Mouse (Mus musculus): Measurements from ENCODE around the gene Crebrf. TPM values are rescaled to one million over a fixed set of nuclear protein-coding genes. Genes with fewer than 3 reads are reported as not detected.
A peak's percentile ranks its signal among the peaks of the same experiment; 100 is the strongest.

Gene Crebrf
- polyA plus RNA-seq (2014; fragmentation: Nextera tagmentation; extraction: Ambion mirVana) = 6.8 and 8.3 TPM in 2 replicates

- Histone ChIP-seq H3K36me3 (ENCODE audit: control insufficient read depth, insufficient read depth, low read length) (no peaks in the 10 kb centered on the region), H3K4me1 (ENCODE audit: control insufficient read depth in 2 of 2, insufficient read depth in 2 of 2, low read length in 2 of 2) (peaks cover 5 to 7% of the 10 kb centered on the region in 2 experiments; a peak in 3 of 4 replicates), H3K9me3 (ENCODE audit: control insufficient read depth, low read length) (no peaks in the 10 kb centered on the region), H3K27me3 (ENCODE audit: control insufficient read depth, insufficient read depth, low read length) (no peaks in the 10 kb centered on the region), H3K4me3 (ENCODE audit: control insufficient read depth in 1 of 2, insufficient read depth in 1 of 2, low read depth in 1 of 2, low read length in 2 of 2) (peak within 1 kb of the TSS; percentile 77 to 83), H3K4me2 (ENCODE audit: low read length) (peak within 1 kb of the TSS; percentile 80), H3K27ac (replicated peaks in 1 of 2; ENCODE audit: control insufficient read depth in 1 of 2, insufficient read depth in 1 of 2, low read depth in 2 of 2, low read length in 2 of 2) (peak within 1 kb of the TSS; percentile 78 to 90), H3K9ac (ENCODE audit: low read length) (peak within 1 kb of the TSS; percentile 81)
- peak; percentile 81 for ATAC-seq (ENCODE audit: insufficient number of reproducible peaks, insufficient read depth, low FRiP score, low read depth)
- under 1% methylated on average over 41 of the region's 41 CpGs for WGBS
Measured at GRCm38 (mm10) chr17:26715271-26715758, at the start of gene Crebrf. Crebrf (plus strand) TSS chr17:26715650.

GRCm38 (mm10) chr17:26671268-26671667 is 44.2 kb upstream of the Crebrf start:
- ATAC-seq (ENCODE audit: insufficient number of reproducible peaks, insufficient read depth, low FRiP score, low read depth) = no peak
- Histone ChIP-seq H3K4me1 (ENCODE audit: control insufficient read depth in 2 of 2, insufficient read depth in 2 of 2, low read length in 2 of 2) (peaks cover 0 to 6% of the 10 kb centered on the region in 2 experiments; a peak in 1 of 4 replicates), H3K4me3 (ENCODE audit: control insufficient read depth in 1 of 2, insufficient read depth in 1 of 2, low read depth in 1 of 2, low read length in 2 of 2) (no peak overlapping the region), H3K27me3 (ENCODE audit: control insufficient read depth, insufficient read depth, low read length) (no peaks in the 10 kb centered on the region), H3K36me3 (ENCODE audit: control insufficient read depth, insufficient read depth, low read length) (no peaks in the 10 kb centered on the region), H3K9me3 (ENCODE audit: control insufficient read depth, low read length) (no peaks in the 10 kb centered on the region), H3K4me2 (ENCODE audit: low read length) (no peak overlapping the region), H3K27ac (replicated peaks in 1 of 2; ENCODE audit: control insufficient read depth in 1 of 2, insufficient read depth in 1 of 2, low read depth in 2 of 2, low read length in 2 of 2) (no peak overlapping the region), H3K9ac (ENCODE audit: low read length) (no peak overlapping the region)
- 40% methylated on average over 4 of the region's 4 CpGs for WGBS

GRCm38 (mm10) chr17:26675845-26676244 is 39.6 kb upstream of the Crebrf start:
- H3K27ac ChIP-seq (replicated peaks in 1 of 2; ENCODE audit: control insufficient read depth in 1 of 2, insufficient read depth in 1 of 2, low read depth in 2 of 2, low read length in 2 of 2) = peak overlapping the region in 1 of 2 experiments; percentile 91; a peak in 2 of 4 replicates
- H3K9me3 ChIP-seq (ENCODE audit: control insufficient read depth, low read length) = no peaks in the 10 kb centered on the region
- 24% methylated on average over 7 of the region's 7 CpGs for WGBS

GRCm38 (mm10) chr17:26676252-26676615 is 39.2 kb upstream of the Crebrf start:
- no peaks in the 10 kb centered on the region; the same call in 1 of the 2 replicates for H3K9me3 ChIP-seq (ENCODE audit: control insufficient read depth, low read length)
- H3K4me3 ChIP-seq (ENCODE audit: control insufficient read depth in 1 of 2, insufficient read depth in 1 of 2, low read depth in 1 of 2, low read length in 2 of 2) = peak overlapping the region; percentile 71 to 83
- peaks cover 4 to 25% of the 10 kb centered on the region in 2 experiments; a peak in 3 of 4 replicates for H3K4me1 ChIP-seq (ENCODE audit: control insufficient read depth in 2 of 2, insufficient read depth in 2 of 2, low read length in 2 of 2)
- no peaks in the 10 kb centered on the region for H3K27me3 ChIP-seq (ENCODE audit: control insufficient read depth, insufficient read depth, low read length)
- peak overlapping the region; percentile 80 to 91 for H3K27ac ChIP-seq (replicated peaks in 1 of 2; ENCODE audit: control insufficient read depth in 1 of 2, insufficient read depth in 1 of 2, low read depth in 2 of 2, low read length in 2 of 2)
- peak; percentile 90 for ATAC-seq (ENCODE audit: insufficient number of reproducible peaks, insufficient read depth, low FRiP score, low read depth)
- WGBS = under 1% methylated on average over 30 of the region's 30 CpGs
- peak overlapping the region; percentile 85 for H3K9ac ChIP-seq (ENCODE audit: low read length)
- H3K36me3 ChIP-seq (ENCODE audit: control insufficient read depth, insufficient read depth, low read length) = peaks cover 7% of the 10 kb centered on the region; the same call in 1 of the 2 replicates
- H3K4me2 ChIP-seq (ENCODE audit: low read length) = peak overlapping the region; percentile 82

More at GRCm38 (mm10) chr17:26675845-26676244, 39.6 kb upstream of the Crebrf start:
- no peak for ATAC-seq (ENCODE audit: insufficient number of reproducible peaks, insufficient read depth, low FRiP score, low read depth)
- H3K27me3 ChIP-seq (ENCODE audit: control insufficient read depth, insufficient read depth, low read length) = no peaks in the 10 kb centered on the region
- H3K36me3 ChIP-seq (ENCODE audit: control insufficient read depth, insufficient read depth, low read length) = 0 out of 2 replicates have a peak, but pooled peaks cover 4% of the 10 kb centered on the region
- H3K4me2 ChIP-seq (ENCODE audit: low read length) = peak overlapping the region; percentile 82
- H3K9ac ChIP-seq (ENCODE audit: low read length) = peak overlapping the region; percentile 85
- peak overlapping the region; percentile 71 to 83 for H3K4me3 ChIP-seq (ENCODE audit: control insufficient read depth in 1 of 2, insufficient read depth in 1 of 2, low read depth in 1 of 2, low read length in 2 of 2)
- H3K4me1 ChIP-seq (ENCODE audit: control insufficient read depth in 2 of 2, insufficient read depth in 2 of 2, low read length in 2 of 2) = peaks cover 4 to 25% of the 10 kb centered on the region in 2 experiments; a peak in 3 of 4 replicates

GRCm38 (mm10) chr17:26676616-26677376 is 38.7 kb upstream of the Crebrf start:
- 1% methylated on average over 26 of the region's 26 CpGs for WGBS
- Histone ChIP-seq H3K4me1 (ENCODE audit: control insufficient read depth in 2 of 2, insufficient read depth in 2 of 2, low read length in 2 of 2) (peaks cover 4 to 25% of the 10 kb centered on the region in 2 experiments; a peak in 3 of 4 replicates), H3K4me2 (ENCODE audit: low read length) (peak overlapping the region; percentile 82), H3K9ac (ENCODE audit: low read length) (peak overlapping the region; percentile 85), H3K36me3 (ENCODE audit: control insufficient read depth, insufficient read depth, low read length) (peaks cover 9% of the 10 kb centered on the region; the same call in 1 of the 2 replicates), H3K4me3 (ENCODE audit: control insufficient read depth in 1 of 2, insufficient read depth in 1 of 2, low read depth in 1 of 2, low read length in 2 of 2) (peak overlapping the region; percentile 71 to 83), H3K9me3 (ENCODE audit: control insufficient read depth, low read length) (peaks cover 2% of the 10 kb centered on the region; the same call in 1 of the 2 replicates), H3K27ac (replicated peaks in 1 of 2; ENCODE audit: control insufficient read depth in 1 of 2, insufficient read depth in 1 of 2, low read depth in 2 of 2, low read length in 2 of 2) (peak overlapping the region; percentile 80 to 91), H3K27me3 (ENCODE audit: control insufficient read depth, insufficient read depth, low read length) (no peaks in the 10 kb centered on the region)
- ATAC-seq (ENCODE audit: insufficient number of reproducible peaks, insufficient read depth, low FRiP score, low read depth) = peak; percentile 87

- 66% methylated on average over 7 of the region's 7 CpGs for WGBS
- Histone ChIP-seq H3K27me3 (ENCODE audit: control insufficient read depth, insufficient read depth, low read length) (no peaks in the 10 kb centered on the region), H3K27ac (replicated peaks in 1 of 2; ENCODE audit: control insufficient read depth in 1 of 2, insufficient read depth in 1 of 2, low read depth in 2 of 2, low read length in 2 of 2) (peak overlapping the region; percentile 22 to 24; a peak in 2 of 4 replicates), H3K9ac (ENCODE audit: low read length) (peak overlapping the region; percentile 2; the same call in 1 of the 2 replicates), H3K4me3 (ENCODE audit: control insufficient read depth in 1 of 2, insufficient read depth in 1 of 2, low read depth in 1 of 2, low read length in 2 of 2) (peak overlapping the region in 1 of 2 experiments; percentile 5; a peak in 1 of 4 replicates), H3K4me1 (ENCODE audit: control insufficient read depth in 2 of 2, insufficient read depth in 2 of 2, low read length in 2 of 2) (peaks cover 4 to 25% of the 10 kb centered on the region in 2 experiments; a peak in 3 of 4 replicates), H3K4me2 (ENCODE audit: low read length) (peak overlapping the region; percentile 82), H3K36me3 (ENCODE audit: control insufficient read depth, insufficient read depth, low read length) (peaks cover 16% of the 10 kb centered on the region), H3K9me3 (ENCODE audit: control insufficient read depth, low read length) (peaks cover 2% of the 10 kb centered on the region; the same call in 1 of the 2 replicates)
- ATAC-seq (ENCODE audit: insufficient number of reproducible peaks, insufficient read depth, low FRiP score, low read depth) = no peak
Measured at GRCm38 (mm10) chr17:26677711-26678637, 37.5 kb upstream of the Crebrf start.

GRCm38 (mm10) chr17:26681276-26681675 is 34.2 kb upstream of the Crebrf start:
- H3K4me3 ChIP-seq (ENCODE audit: control insufficient read depth in 1 of 2, insufficient read depth in 1 of 2, low read depth in 1 of 2, low read length in 2 of 2) = no peak overlapping the region
- no peak overlapping the region for H3K27ac ChIP-seq (replicated peaks in 1 of 2; ENCODE audit: control insufficient read depth in 1 of 2, insufficient read depth in 1 of 2, low read depth in 2 of 2, low read length in 2 of 2)
- H3K9ac ChIP-seq (ENCODE audit: low read length) = no peak overlapping the region
- WGBS = 90% methylated on average over 6 of the region's 6 CpGs
- peaks cover 2% of the 10 kb centered on the region; the same call in 1 of the 2 replicates for H3K9me3 ChIP-seq (ENCODE audit: control insufficient read depth, low read length)
- no peaks in the 10 kb centered on the region for H3K27me3 ChIP-seq (ENCODE audit: control insufficient read depth, insufficient read depth, low read length)
- peaks cover 40% of the 10 kb centered on the region for H3K36me3 ChIP-seq (ENCODE audit: control insufficient read depth, insufficient read depth, low read length)
- H3K4me2 ChIP-seq (ENCODE audit: low read length) = no peak overlapping the region
- no peak for ATAC-seq (ENCODE audit: insufficient number of reproducible peaks, insufficient read depth, low FRiP score, low read depth)
- H3K4me1 ChIP-seq (ENCODE audit: control insufficient read depth in 2 of 2, insufficient read depth in 2 of 2, low read length in 2 of 2) = peaks cover 4 to 19% of the 10 kb centered on the region in 2 experiments

Measured in heart, embryonic 14.5 days (tissue).